Mouse (Mus musculus): ENCODE measurements around the gene Kcmf1.
"Not testable (repeated sequence)": the region's sequence is repeated elsewhere in the genome, so short reads cannot be mapped to it uniquely, and the experiment has no call there.

Kcmf1 gene

DNA sequence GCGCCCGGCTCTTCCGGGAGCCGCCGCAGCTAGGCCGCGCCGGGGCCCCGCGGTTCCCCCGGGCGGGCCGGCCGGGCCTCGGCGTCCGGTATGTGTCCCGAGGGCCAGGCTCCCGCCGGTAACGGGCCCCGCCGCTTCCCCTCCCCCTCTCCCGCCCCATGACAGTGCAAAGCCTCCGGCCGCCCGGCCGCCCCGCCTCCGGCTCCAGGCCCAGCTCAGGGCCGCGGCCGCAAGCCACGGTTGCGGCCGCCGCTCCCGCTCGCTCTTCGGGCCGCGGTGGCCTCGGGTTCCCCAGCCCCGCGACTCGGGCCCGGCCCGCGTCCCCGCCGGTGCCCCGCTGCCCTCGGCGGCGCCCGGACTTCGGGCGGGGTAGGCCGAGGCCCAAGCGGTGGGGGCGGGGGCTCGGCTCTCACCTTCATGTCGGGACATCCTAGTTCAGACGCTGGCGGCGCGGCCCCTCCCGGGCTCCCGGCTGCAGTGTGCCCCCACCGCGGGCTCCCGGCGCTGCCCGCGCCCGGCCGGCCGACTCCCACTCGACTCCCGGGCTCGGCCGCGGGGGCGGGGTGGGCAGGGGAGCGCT, 488 bp downstream of the Kcmf1 start:
- peak in 1 of 2 experiments; percentile 35 for DNase-seq (ENCODE audit: low spot score in 2 of 2)

DNA sequence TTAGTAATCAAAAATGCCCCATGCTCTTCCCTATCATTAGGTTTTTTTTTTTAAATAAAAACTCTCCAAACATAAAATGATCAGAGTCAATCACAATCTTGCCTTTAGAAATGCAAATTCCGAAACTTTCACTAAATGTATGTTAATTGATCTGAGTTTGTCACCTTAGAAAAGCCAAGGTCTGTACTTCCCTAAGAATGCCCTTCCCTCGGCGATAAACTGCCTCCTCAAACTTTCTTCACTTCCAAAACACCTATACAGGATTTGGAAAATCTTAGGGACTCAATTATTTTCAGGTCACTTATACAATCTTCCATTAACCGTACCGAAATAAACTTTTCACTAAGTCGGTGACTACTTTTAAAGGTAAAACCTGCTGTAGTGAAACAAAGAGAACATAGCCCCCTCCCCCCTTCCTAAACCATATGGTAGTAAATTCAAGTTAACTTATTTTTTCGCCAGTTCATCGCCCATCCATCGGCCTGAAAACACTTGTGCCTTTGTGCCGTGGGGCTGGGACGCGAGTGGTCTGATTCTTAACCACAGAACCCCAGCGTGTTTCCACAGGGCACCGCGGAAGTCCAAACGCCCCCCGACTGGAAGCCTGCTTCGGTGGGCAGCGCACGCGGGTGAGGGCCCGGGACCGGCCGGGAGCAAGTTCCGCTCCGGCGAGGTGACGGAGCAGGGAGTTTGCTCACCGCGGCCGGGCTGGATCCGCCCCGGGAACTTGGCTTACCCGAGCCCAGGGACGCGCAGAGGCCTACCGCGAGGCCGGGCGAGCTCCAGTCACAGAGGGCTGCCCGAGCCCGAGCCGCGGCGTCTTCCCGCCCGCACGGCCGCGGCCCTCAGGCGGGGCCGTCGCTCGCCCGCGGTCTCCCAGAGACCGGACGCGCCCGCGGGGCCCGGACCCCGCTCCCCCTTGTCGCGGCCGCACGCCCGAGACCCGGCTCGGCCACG, 1.3 kb downstream of the Kcmf1 start:
- DNase-seq (ENCODE audit: low spot score in 2 of 2): peak; percentile 30 to 33

DNA sequence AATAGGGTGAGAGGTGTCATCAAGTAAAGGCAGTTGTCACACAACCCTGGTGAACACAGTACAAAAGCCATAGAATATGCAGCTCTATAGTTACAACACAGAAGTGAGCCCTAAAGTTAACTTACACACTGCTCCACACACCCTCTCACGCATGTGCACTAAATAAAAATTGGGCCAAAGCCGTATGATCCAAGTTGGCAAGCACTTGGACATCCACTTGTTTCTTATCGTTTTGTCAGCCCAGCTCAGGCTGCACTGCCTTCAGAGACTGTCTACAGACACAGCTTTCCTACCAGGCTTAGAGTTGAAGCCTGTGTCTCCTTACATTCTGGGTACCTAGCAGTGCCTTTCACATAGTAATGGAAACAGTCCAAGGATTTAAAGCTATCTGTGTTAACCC, 4.8 kb downstream of the Kcmf1 start:
- DNase-seq (ENCODE audit: low spot score in 2 of 2): no peak

DNA sequence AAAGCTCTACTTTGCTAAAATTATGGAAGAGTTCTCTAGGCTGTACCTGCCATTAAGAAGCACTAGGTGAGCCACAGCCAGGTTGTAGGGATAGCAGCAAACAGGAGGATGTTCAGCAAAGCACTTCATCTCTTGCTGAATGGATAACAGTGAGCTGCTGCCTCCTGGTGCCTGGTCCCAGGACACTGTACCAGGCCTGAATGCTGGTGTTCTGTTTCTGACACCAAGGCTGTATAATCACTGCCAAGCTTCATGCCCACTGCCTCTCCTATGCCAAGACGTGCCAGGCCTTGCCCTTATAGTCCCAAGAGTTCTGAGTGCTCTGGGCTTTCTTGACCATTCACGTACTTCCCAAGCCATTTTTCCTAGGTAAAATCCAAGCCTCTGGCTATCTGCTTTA, 8.5 kb downstream of the Kcmf1 start:
- DNase-seq (ENCODE audit: low spot score in 2 of 2): no peak

DNA sequence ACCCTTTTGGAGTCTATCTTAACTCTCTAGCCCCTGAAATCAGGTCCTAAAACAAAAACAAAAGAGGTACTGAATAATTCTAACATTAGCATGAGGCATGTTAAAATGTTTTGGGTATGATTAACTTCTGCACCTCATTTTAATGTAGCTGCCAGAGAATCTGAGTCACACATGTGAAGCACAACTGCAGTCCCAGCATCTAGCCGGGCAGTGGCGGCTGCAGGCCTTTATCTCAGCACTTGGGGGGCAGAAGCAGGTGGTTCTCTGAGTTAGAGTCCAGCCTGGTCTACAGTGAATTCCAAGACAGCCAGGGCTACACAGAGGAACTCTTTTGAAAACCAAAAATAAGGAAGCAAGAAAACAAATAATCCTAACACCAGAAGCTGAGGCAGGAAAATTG, 11.1 kb downstream of the Kcmf1 start:
- DNase-seq (ENCODE audit: low spot score in 2 of 2): no peak

DNA sequence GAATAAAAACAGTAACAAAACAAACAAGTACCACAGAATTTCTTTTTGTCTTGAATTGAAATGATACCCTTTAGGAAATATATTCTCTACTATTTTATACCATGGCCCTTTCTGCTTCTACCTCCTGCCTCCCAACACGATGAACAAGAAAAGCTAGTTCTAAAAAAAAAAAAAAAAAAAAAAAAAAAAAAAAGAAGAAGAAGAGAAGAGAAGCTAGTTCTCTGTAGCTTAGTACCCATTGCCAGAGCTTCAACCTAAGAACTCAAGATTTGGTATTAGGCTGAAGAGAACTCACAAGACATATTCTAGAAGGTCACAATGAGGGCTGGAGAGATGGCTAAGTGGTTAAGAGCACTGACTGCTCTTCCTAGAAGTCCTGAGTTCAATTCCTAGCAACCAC, 14.5 kb downstream of the Kcmf1 start:
- no peak for DNase-seq (ENCODE audit: low spot score in 2 of 2)

DNA sequence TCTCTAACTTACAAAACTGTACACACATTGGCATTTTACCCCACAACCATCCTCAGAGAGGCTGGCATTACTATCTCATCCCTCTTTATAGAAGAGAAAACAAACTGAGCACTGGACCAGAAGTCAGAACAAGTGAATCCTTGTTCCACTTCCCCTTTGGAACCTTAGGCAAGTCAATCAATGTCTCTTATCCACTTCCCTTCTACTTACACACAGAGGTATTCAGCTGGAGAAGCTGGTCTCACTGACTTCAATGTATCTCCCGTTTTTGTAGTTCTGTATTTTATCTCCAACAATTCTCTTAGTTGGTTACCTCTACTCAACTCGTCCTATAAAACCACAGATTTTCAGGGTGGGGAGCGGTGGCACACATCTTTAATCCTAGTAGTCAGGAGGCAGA, 15.0 kb downstream of the Kcmf1 start:
- DNase-seq (ENCODE audit: low spot score in 2 of 2): no peak

DNA sequence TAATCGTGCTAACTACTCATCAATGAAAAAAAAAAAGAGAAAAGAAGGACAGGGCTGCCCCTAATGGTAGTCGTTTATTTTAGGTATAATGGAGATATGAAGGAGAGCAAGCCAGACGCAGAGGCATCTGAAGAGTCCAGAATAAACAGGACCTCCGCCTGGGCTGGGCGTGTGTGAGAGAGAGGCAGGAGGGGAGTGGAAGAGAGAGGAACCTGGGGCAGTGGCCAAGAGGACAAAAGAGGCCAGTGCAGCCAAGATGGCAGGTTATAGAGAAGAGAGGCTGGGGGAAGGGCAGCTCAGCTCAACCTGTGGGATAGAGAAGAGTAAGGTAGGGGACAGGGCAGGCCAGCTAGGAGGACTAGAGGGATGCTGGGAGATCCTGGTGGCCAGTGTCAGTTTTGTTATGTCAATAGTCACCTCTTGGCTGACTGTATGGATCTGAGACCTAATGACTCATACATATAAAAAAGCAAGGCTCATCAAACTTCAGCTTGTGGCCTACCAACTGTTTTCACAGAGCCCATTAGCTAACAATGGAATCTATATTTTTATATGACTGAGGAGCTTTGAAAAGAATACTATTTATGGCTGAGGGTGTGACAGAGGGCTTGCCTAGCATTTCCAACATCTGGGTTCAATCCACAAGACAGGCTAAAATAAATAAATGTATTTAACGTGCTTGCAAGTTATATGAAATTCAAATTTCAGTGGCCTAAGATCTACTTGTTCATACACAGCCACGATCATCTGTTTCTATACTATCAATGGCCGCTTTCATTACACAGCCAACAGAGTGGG, 16.9 kb downstream of the Kcmf1 start:
- no peak for DNase-seq (ENCODE audit: low spot score in 2 of 2)

DNA sequence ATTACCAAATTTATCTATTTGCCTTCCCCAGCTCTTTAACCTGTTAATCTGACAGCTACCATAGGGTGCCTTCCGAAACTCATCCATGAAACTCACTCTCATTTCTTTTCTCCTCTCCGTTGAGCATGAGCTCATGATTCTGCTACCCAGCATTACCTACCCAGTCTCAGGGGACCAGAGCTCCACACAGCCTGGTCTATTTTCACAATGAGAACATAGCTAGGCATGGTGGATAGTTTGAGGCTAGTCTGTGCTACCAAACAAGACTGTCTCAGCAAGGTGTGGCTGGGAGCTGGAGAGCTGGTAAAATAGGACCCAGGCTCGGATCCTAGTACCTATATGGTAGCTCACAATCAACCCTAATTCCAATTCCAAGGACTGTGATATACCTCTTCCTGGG, 17.6 kb downstream of the Kcmf1 start:
- DNase-seq (ENCODE audit: low spot score in 2 of 2): no peak

DNA sequence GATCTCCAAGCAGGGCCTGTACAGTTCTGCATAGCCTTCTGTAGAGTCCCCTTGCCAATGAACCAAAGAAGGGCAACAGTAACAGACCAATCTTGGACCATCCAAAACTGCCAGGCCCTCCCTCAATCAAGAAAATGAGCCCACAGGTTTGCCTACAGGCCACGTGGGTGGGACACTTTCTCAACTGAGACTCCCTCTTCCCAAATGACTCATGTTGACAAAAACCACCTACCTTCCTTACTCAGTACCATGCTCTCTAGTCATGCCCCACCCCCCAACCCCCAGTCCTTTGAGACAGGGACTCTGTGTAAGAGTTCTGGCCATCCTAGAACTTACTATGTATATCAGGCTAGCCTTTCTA, 18.2 kb downstream of the Kcmf1 start:
- DNase-seq (ENCODE audit: low spot score in 2 of 2): no peak

DNA sequence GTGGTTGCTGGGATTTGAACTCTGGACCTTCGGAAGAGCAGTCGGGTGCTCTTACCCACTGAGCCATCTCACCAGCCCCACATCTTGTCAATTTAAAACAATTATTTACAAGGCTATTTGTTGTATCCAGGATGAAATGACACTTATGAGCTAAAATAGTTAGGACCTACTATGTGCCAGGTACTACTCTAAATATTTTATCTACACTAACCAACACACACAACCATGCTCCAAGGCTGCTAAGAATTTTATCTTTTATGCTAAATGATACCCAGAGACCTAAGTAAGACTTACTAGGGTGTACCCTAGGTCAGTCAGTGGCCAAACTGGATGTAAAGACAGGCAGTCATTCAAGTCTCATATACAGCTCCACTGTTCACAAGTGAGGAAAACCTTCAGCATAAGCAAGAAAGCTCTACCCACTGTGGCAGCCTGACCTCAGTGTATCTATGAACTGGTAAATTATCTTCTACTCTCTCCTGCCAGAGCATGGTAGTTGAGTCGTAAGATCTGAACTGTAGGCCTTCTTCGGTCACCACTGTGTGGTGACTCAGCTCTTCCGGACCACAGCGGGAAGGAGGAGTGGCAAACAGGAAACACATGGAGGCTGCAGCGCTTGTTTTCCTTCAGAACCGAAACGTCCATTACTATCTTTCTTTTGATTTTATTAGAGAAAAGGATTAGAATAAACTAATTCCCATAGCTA, 18.7 kb downstream of the Kcmf1 start:
- DNase-seq (ENCODE audit: low spot score in 2 of 2): no peak

DNA sequence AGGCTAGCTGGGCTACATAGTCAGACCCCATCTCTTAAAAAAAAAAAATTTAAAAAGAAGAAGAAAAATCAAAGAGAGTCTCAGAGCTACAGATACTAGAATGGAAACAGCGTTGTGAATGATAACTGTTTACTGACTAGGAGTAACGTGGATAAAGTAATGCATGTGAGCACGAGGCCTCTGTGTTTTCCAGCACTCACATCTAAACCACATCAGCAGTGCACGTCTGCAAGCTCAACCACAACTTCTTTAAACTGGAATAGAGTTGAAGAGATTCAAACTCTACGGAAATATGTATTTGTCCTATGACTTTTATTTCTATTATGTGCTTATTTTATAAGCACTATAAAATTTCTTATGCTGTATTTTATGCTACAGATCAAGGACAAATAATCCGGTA, 23.1 kb downstream of the Kcmf1 start:
- DNase-seq (ENCODE audit: low spot score in 2 of 2): no peak

DNA sequence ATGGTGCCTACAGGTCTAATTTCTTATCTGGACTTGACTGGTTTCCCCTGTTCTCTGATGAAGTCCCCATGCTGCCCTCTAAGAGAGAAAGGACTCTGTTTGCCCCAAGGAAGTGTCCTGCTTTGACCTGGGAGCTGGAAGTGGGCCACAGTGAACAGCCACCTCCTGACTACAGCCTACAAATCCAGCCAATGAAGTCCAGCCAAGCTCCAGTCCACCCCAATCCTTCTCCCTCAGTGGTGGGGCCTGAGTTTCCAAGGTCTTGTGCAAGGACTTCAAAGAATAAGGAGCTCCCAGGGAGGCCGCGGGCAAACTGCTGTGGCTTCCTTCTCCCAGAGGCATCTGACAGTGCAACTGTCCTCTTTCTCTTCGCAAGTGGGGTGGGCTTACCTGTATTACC, 26.4 kb downstream of the Kcmf1 start:
- peak in 1 of 2 experiments; percentile 25 for DNase-seq (ENCODE audit: low spot score in 2 of 2)

DNA sequence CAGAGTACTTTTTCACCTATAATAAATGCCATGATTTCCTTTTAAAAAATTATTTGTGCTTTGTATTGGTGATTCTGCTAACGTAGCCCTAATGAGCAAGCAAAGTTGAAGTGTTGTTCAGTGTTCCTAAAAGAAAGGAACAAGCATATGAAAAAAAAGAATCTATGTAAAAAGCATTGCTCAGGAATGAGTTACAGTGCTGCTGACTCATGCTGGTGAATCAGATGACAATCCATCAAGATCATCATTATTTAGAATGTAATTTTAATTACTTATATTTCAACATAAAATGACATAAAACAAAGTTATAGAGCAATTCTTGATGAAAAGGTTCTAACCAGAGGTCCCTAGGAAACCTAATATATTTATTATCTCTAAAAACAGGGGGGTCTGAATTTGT, 27.5 kb downstream of the Kcmf1 start:
- no peak for DNase-seq (ENCODE audit: low spot score in 2 of 2)

DNA sequence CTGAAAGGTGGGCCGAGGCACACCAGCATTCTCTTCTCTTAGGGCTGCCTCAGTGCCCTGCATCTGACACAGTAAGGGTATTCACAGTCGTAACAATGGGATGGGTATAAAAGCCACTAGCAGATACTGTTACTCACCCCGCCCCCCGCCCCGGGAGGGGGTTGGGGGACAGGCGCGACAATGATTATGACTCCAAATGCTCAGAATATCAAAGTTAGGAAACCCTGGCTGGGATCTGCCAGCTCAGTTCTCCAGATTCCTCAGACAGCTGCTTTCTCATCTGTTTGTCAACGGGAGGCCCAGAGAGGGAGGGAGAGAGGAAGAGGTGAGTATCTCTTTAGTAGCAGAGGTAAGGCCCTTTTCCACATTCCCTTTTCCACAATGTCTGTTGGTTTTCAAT, 30.2 kb downstream of the Kcmf1 start:
- DNase-seq (ENCODE audit: low spot score in 2 of 2): no peak

DNA sequence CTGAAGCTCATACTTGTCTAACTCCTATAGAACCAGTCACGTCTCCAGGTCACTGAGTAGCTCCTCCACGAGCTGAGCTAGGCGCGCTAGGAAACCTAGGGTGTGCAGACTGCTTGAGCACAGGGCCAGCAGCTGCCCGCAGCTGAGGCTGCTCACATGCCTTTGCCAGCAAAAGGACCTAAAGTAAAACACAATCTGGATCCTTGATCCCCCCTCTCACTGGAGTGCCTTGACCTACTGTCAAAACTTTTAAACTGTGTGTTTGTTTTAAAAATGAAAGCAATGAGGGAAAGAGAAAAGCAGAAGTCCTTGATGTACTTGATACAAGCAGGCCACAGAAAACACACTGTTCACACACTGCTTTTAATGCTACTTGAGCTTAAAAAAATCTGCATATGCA, 31.1 kb downstream of the Kcmf1 start:
- DNase-seq (ENCODE audit: low spot score in 2 of 2): no peak

DNA sequence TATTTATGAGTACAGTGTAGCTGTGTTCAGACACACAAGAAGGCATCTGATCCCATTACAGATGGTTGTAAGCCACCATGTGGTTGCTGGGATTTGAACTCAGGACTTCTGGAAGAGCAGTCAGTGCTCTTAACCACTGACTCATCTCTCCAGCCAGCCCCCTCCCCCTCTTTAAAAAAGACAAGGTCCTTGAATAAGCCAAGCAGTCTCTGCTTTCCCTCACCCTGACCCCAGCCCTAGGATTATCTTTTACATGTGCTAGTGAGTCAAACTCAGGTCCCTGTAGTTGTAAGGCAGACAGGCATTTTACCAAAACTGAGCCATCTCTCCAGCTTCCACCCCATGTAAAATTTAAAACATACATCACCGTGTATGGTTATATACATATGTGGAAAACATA, 32.0 kb downstream of the Kcmf1 start:
- no peak for DNase-seq (ENCODE audit: low spot score in 2 of 2)

DNA sequence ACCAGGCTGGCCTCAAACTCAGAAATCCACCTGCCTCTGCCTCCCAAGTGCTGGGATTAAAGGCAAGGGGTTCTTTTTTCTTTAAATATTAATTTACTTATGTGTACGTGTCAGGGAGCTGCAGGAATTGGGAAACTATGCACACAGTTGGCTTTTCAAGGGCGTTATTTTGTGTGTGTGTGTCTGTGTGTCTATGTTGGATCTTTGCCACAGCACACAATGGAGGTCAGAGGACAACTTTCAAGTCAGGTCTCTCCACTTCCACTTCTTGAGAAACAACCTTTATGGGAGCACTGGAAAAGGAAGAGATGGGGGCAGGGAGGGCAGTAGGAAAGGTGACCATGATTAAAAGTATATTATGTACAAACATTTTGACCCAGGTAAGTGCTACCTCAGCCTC, 33.5 kb downstream of the Kcmf1 start:
- DNase-seq (ENCODE audit: low spot score in 2 of 2): no peak

DNA sequence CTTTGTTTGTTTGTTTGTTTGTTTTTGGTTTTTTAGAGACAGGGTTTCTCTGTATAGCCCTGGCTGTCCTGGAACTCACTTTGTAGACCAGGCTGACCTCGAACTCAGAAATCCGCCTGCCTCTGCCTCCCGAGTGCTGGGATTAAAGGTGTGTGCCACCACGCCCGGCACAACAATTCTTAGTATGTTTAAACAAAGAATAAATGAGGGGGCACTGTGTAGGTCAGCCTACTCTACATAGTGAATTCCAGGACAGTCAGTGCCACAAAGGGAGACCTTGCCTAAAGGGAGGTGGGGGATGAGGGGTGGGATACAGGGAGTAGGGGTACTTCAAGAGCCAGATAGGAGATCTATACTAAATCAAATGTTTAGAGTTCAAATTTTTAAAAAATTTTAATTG, 37.1 kb downstream of the Kcmf1 start:
- not testable (repeated sequence) for DNase-seq (ENCODE audit: low spot score in 2 of 2)

DNA sequence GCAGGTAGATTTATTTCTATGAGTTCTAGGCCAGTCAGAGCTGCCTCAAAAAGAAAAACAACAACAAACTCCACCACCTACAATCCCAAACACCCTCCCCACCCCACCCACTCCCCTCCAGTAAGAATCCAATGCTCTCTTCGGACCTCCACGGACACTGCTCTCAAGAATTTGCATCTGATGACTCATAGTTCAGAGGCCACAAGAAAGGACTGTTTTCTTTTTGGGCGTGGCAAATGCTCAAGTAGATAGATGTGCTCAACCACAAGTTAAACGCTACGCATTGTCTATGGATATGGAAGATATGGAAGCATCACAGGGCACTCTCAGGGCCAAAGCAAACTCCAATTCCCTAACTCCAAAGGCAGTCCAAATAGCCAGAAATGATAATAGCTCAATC, 45.5 kb downstream of the Kcmf1 start:
- DNase-seq (ENCODE audit: low spot score in 2 of 2): no peak

DNA sequence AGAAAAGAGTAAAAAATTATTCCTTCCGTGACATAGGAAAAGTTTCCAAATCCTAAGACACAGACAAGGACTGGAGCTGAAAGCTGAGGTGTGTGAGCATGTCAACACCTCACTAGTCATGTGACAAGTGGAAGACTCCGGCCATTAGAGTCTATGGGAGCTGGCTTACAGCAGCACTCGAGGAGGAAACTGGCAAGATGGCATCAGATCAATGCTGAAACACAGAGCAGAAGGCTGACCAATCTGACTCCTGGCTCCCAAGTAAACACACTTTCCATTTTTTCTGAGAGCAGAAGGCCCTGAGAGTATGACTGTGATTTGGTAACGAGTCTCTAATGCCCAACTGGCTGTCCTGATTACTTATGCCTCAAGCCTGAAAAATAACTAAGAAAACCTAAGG, 47.6 kb downstream of the Kcmf1 start:
- DNase-seq (ENCODE audit: low spot score in 2 of 2): no peak

DNA sequence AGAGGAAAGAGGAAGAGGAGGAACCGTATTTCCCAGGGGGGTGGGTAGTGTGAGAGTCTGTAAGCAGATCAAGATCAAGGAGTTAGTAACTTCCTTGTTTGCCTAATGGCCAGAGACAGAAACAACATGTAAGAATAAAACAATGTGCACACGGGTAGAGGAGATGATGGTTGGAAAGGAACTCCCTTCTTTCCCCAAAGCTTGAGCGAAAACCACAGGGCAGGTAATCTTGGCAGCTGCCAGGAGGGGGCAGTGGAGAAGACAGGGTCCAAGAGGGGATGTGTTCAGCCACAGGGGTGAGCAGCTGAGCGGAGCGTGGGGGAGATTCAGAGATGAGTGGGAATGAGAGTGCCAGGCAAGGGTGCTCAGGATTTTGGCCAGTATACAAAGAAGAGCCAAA, 48.1 kb downstream of the Kcmf1 start:
- no peak for DNase-seq (ENCODE audit: low spot score in 2 of 2)

Data from right cerebral cortex, postnatal 36 days (tissue).